Mouse (Mus musculus): ENCODE measurements around the gene Nfe2l3. TPM values are rescaled to one million over a fixed set of nuclear protein-coding genes. Genes with fewer than 3 reads are reported as not detected.
A peak's percentile ranks its signal among the peaks of the same experiment; 100 is the strongest.
"Not testable (repeated sequence)": the region's sequence is repeated elsewhere in the genome, so short reads cannot be mapped to it uniquely, and the experiment has no call there.

Gene Nfe2l3
- polyA plus RNA-seq, 1 experiment from 2014 or later: 14.7 TPM

- peak overlapping the region; percentile 99 for H3K9ac ChIP-seq (replicated peaks)
- peak overlapping the region; percentile 47; the same call in 1 of the 2 replicates for H3K27ac ChIP-seq (replicated peaks)
- peak overlapping the region; percentile 60 for H3K4me2 ChIP-seq (replicated peaks)
- no peaks in the 10 kb centered on the region for H3K9me3 ChIP-seq
- no peaks in the 10 kb centered on the region for H3K27me3 ChIP-seq
- H3K4me1 ChIP-seq: peaks cover 37% of the 10 kb centered on the region
- ATAC-seq (replicated peaks): no peak
- H3K4me3 ChIP-seq: peak overlapping the region; percentile 99
- H3K36me3 ChIP-seq: peaks cover 34% of the 10 kb centered on the region
- 17% methylated on average over 3 of the region's 3 CpGs for WGBS
These were observed 39.3 kb downstream of the Nfe2l3 start for GRCm38 (mm10) chr6:51471782-51472181.

- Histone ChIP-seq H3K9ac (replicated peaks) (peak overlapping the region; percentile 99), H3K27me3 (no peaks in the 10 kb centered on the region), H3K27ac (replicated peaks) (peak overlapping the region; percentile 47; the same call in 1 of the 2 replicates), H3K4me2 (replicated peaks) (peak overlapping the region; percentile 60), H3K36me3 (peaks cover 34% of the 10 kb centered on the region), H3K4me1 (peaks cover 32% of the 10 kb centered on the region), H3K9me3 (no peaks in the 10 kb centered on the region), H3K4me3 (peak overlapping the region; percentile 99)
- no peak for ATAC-seq (replicated peaks)
- 32% methylated on average over 4 of the region's 4 CpGs for WGBS
These were observed 39.7 kb downstream of the Nfe2l3 start for GRCm38 (mm10) chr6:51472213-51472612.

- Histone ChIP-seq H3K9me3 (no peaks in the 10 kb centered on the region), H3K9ac (replicated peaks) (no peak overlapping the region), H3K36me3 (peaks cover 74% of the 10 kb centered on the region), H3K4me1 (peaks cover 14% of the 10 kb centered on the region), H3K4me3 (no peak overlapping the region), H3K27me3 (no peaks in the 10 kb centered on the region), H3K27ac (replicated peaks) (no peak overlapping the region), H3K4me2 (replicated peaks) (no peak overlapping the region)
- no peak for ATAC-seq (replicated peaks)
- WGBS: 98% methylated on average over 4 of the region's 4 CpGs
These were observed 46.8 kb downstream of the Nfe2l3 start for GRCm38 (mm10) chr6:51479136-51479731.

- Histone ChIP-seq H3K4me1 (0 out of 2 replicates have a peak, but pooled peaks cover 8% of the 10 kb centered on the region), H3K36me3 (peaks cover 59% of the 10 kb centered on the region), H3K4me2 (replicated peaks) (no peak overlapping the region), H3K4me3 (no peak overlapping the region), H3K9ac (replicated peaks) (no peak overlapping the region), H3K9me3 (no peaks in the 10 kb centered on the region), H3K27ac (replicated peaks) (no peak overlapping the region), H3K27me3 (no peaks in the 10 kb centered on the region)
- 92% methylated on average over 8 of the region's 8 CpGs for WGBS
- ATAC-seq (replicated peaks): no peak
These were observed 49.1 kb downstream of the Nfe2l3 start for GRCm38 (mm10) chr6:51481548-51481947.

- Histone ChIP-seq H3K9me3 (no peaks in the 10 kb centered on the region), H3K36me3 (peaks cover 43% of the 10 kb centered on the region), H3K9ac (replicated peaks) (no peak overlapping the region), H3K27me3 (no peaks in the 10 kb centered on the region), H3K4me2 (replicated peaks) (no peak overlapping the region), H3K4me1 (0 out of 2 replicates have a peak, but pooled peaks cover 5% of the 10 kb centered on the region), H3K4me3 (no peak overlapping the region), H3K27ac (replicated peaks) (no peak overlapping the region)
- WGBS: 97% methylated on average over 3 of the region's 3 CpGs
- ATAC-seq (replicated peaks): no peak
These were observed 51.4 kb downstream of the Nfe2l3 start for GRCm38 (mm10) chr6:51483861-51484260.

- not testable (repeated sequence) for ATAC-seq (replicated peaks); H3K27me3 ChIP-seq; H3K9ac ChIP-seq (replicated peaks); H3K9me3 ChIP-seq; H3K4me3 ChIP-seq; H3K27ac ChIP-seq (replicated peaks); H3K4me2 ChIP-seq (replicated peaks); H3K4me1 ChIP-seq
- WGBS: 87% methylated on average over 8 of the region's 8 CpGs
- H3K36me3 ChIP-seq: peaks cover 37% of the 10 kb centered on the region
These were observed 52.1 kb downstream of the Nfe2l3 start for GRCm38 (mm10) chr6:51484556-51484955.

- ATAC-seq (replicated peaks): no peak
- H3K27ac ChIP-seq (replicated peaks): no peak overlapping the region
- no peak overlapping the region for H3K4me3 ChIP-seq
- H3K9ac ChIP-seq (replicated peaks): no peak overlapping the region
- H3K9me3 ChIP-seq: no peaks in the 10 kb centered on the region
- 73% methylated on average over 2 of the region's 2 CpGs for WGBS
- H3K36me3 ChIP-seq: peaks cover 26% of the 10 kb centered on the region
- H3K4me1 ChIP-seq: 0 out of 2 replicates have a peak, but pooled peaks cover 2% of the 10 kb centered on the region
- no peaks in the 10 kb centered on the region for H3K27me3 ChIP-seq
- H3K4me2 ChIP-seq (replicated peaks): no peak overlapping the region
These were observed 53.2 kb downstream of the Nfe2l3 start for GRCm38 (mm10) chr6:51485646-51486045.

- Histone ChIP-seq H3K27me3 (no peaks in the 10 kb centered on the region), H3K4me2 (replicated peaks) (no peak overlapping the region), H3K9ac (replicated peaks) (no peak overlapping the region), H3K9me3 (no peaks in the 10 kb centered on the region), H3K27ac (replicated peaks) (no peak overlapping the region), H3K36me3 (peaks cover 20% of the 10 kb centered on the region), H3K4me1 (no peaks in the 10 kb centered on the region), H3K4me3 (no peak overlapping the region)
- 74% methylated on average over 7 of the region's 7 CpGs for WGBS
- ATAC-seq (replicated peaks): no peak
These were observed 53.7 kb downstream of the Nfe2l3 start for GRCm38 (mm10) chr6:51486076-51486710.

GRCm38 (mm10) chr6:51486731-51487130, 54.3 kb downstream of the Nfe2l3 start:
- Histone ChIP-seq H3K27me3 (no peaks in the 10 kb centered on the region), H3K27ac (replicated peaks) (no peak overlapping the region), H3K4me3 (no peak overlapping the region), H3K9me3 (no peaks in the 10 kb centered on the region), H3K4me1 (no peaks in the 10 kb centered on the region), H3K9ac (replicated peaks) (no peak overlapping the region), H3K36me3 (peaks cover 15% of the 10 kb centered on the region), H3K4me2 (replicated peaks) (no peak overlapping the region)
- 90% methylated on average over 5 of the region's 5 CpGs for WGBS
- ATAC-seq (replicated peaks): no peak

GRCm38 (mm10) chr6:51489787-51490186, 57.3 kb downstream of the Nfe2l3 start:
- Histone ChIP-seq H3K36me3 (no peaks in the 10 kb centered on the region), H3K27ac (replicated peaks) (no peak overlapping the region), H3K4me3 (no peak overlapping the region), H3K9ac (replicated peaks) (no peak overlapping the region), H3K27me3 (no peaks in the 10 kb centered on the region), H3K4me1 (no peaks in the 10 kb centered on the region), H3K4me2 (replicated peaks) (no peak overlapping the region), H3K9me3 (no peaks in the 10 kb centered on the region)
- ATAC-seq (replicated peaks): no peak
- 67% methylated on average over 2 of the region's 2 CpGs for WGBS

- no peaks in the 10 kb centered on the region for H3K4me1 ChIP-seq
- no peaks in the 10 kb centered on the region for H3K27me3 ChIP-seq
- H3K9me3 ChIP-seq: no peaks in the 10 kb centered on the region
- 82% methylated on average over 8 of the region's 8 CpGs for WGBS
- H3K9ac ChIP-seq (replicated peaks): no peak overlapping the region
- H3K27ac ChIP-seq (replicated peaks): no peak overlapping the region
- ATAC-seq (replicated peaks): no peak
- H3K36me3 ChIP-seq: no peaks in the 10 kb centered on the region
- H3K4me3 ChIP-seq: no peak overlapping the region
- no peak overlapping the region for H3K4me2 ChIP-seq (replicated peaks)
These were observed 65.0 kb downstream of the Nfe2l3 start for GRCm38 (mm10) chr6:51497321-51498111.

- Histone ChIP-seq H3K9me3 (no peaks in the 10 kb centered on the region), H3K4me1 (peaks cover 6% of the 10 kb centered on the region; the same call in 1 of the 2 replicates), H3K4me2 (replicated peaks) (no peak overlapping the region), H3K27me3 (no peaks in the 10 kb centered on the region), H3K4me3 (no peak overlapping the region), H3K9ac (replicated peaks) (no peak overlapping the region), H3K27ac (replicated peaks) (no peak overlapping the region), H3K36me3 (no peaks in the 10 kb centered on the region)
- no peak for ATAC-seq (replicated peaks)
- 54% methylated on average over 1 of the region's 1 CpGs for WGBS
These were observed 73.2 kb downstream of the Nfe2l3 start for GRCm38 (mm10) chr6:51505671-51506070.
